Mouse (Mus musculus) lung, embryonic 16.5 days (tissue): ENCODE data around the gene Gm15217. TPM values are rescaled to one million over a fixed set of nuclear protein-coding genes. Genes with fewer than 3 reads are reported as not detected.
A peak's percentile ranks its signal among the peaks of the same experiment; 100 is the strongest.

Source experiments
- ATAC-seq: fragments of 200-750 bp; cut with Nextera tagmentation; 2 replicates; pipeline ENCODE4 v1.8.0; 2017; ENCODE audit warnings: low read depth, mild to moderate bottlenecking, moderate library complexity
- H3K27ac ChIP-seq: fragments of 300-500 bp; sonication (generic); 2 replicates; pipeline ENCODE4 v1.5.1; 2014; ENCODE audit warnings: mild to moderate bottlenecking, control low read depth, low read length
- H3K27me3 ChIP-seq: fragments of 300-500 bp; sonication (generic); 2 replicates; pipeline ENCODE4 v1.6.1; 2014; ENCODE audit warnings: low read depth, low read length, mixed read lengths; ENCODE audit not compliant: control insufficient read depth, insufficient read depth
- H3K36me3 ChIP-seq: fragments of 300-500 bp; sonication (generic); 2 replicates; pipeline ENCODE4 v1.6.1; 2014; ENCODE audit warnings: low read length; ENCODE audit not compliant: control insufficient read depth, insufficient read depth
- H3K4me1 ChIP-seq: fragments of 300-500 bp; sonication (generic); replicated peaks from 2 replicates; pipeline ENCODE4 v1.6.1; 2014; ENCODE audit warnings: low read length, mixed read lengths; ENCODE audit not compliant: control insufficient read depth, insufficient read depth
- H3K4me2 ChIP-seq: fragments of 300-500 bp; sonication (generic); 2 replicates; pipeline ENCODE4 v1.6.1; 2014; ENCODE audit warnings: low read depth, low read length, control low read depth
- H3K4me3 ChIP-seq: fragments of 300-500 bp; sonication (generic); 2 replicates; pipeline ENCODE4 v1.5.1; 2014; ENCODE audit warnings: mild to moderate bottlenecking, low read length, control low read depth
- H3K9ac ChIP-seq: fragments of 300-500 bp; sonication (generic); 2 replicates; pipeline ENCODE4 v1.6.1; 2014; ENCODE audit warnings: low read length, control low read depth
- H3K9me3 ChIP-seq: fragments of 300-500 bp; sonication (generic); 2 replicates; pipeline ENCODE4 v1.6.1; 2016; ENCODE audit warnings: low read length; ENCODE audit not compliant: control insufficient read depth
- WGBS: fragments of 180-500 bp; shearing (Covaris S2); extraction: QIAGEN DNeasy Blood & Tissue Kit; methylation state at CpG from one replicate; pipeline ENCODE4 v1.1.7; 2014; 5-methylcytosine and 5-hydroxymethylcytosine counted together
- polyA plus RNA-seq: library from polyadenylated mRNA; unstranded; fragments of >200 nt; fragmentation: Nextera tagmentation; extraction: Ambion mirVana; gene quantifications from 2 replicates; pipeline ENCODE4 v1.2.1, GENCODE M21; 2015

Gene Gm15217
- 0.49 TPM in 1 of 2 replicates, not detected in the other for polyA plus RNA-seq

- Histone ChIP-seq H3K36me3 (peaks cover 10% of the 10 kb centered on the region; the same call in 1 of the 2 replicates), H3K27ac (peak within 1 kb of the TSS; percentile 18), H3K9me3 (no peaks in the 10 kb centered on the region), H3K4me3 (peak within 1 kb of the TSS; percentile 7), H3K4me2 (peak within 1 kb of the TSS; percentile 47), H3K9ac (peak within 1 kb of the TSS; percentile 11; the same call in 1 of the 2 replicates), H3K4me1 (peaks cover 22% of the 10 kb centered on the region), H3K27me3 (no peaks in the 10 kb centered on the region)
- WGBS: 63% methylated on average over 12 of the region's 12 CpGs
- no peak for ATAC-seq
These were observed at the start of gene Gm15217 for GRCm38 (mm10) chr14:46379285-46379684. Gene Gm15217, plus strand, starts transcription at chr14:46379414.

- ATAC-seq: peak; percentile 91
- Histone ChIP-seq H3K4me2 (no peak overlapping the region), H3K36me3 (no peaks in the 10 kb centered on the region), H3K4me3 (no peak overlapping the region), H3K27me3 (no peaks in the 10 kb centered on the region), H3K9me3 (no peaks in the 10 kb centered on the region), H3K4me1 (no peaks in the 10 kb centered on the region; the same call in 1 of the 2 replicates), H3K27ac (peak overlapping the region; percentile 61), H3K9ac (no peak overlapping the region)
- 59% methylated on average over 8 of the region's 8 CpGs for WGBS
These were observed 45.6 kb upstream of the Gm15217 start for GRCm38 (mm10) chr14:46333421-46334237.

- H3K9ac ChIP-seq: no peak overlapping the region
These were observed 40.4 kb upstream of the Gm15217 start for GRCm38 (mm10) chr14:46338801-46339200.

GRCm38 (mm10) chr14:46344750-46345149, 34.5 kb upstream of the Gm15217 start:
- Histone ChIP-seq H3K4me1 (no peaks in the 10 kb centered on the region), H3K9ac (no peak overlapping the region), H3K4me3 (no peak overlapping the region), H3K27ac (no peak overlapping the region), H3K36me3 (no peaks in the 10 kb centered on the region), H3K27me3 (no peaks in the 10 kb centered on the region), H3K4me2 (no peak overlapping the region), H3K9me3 (peaks cover 3% of the 10 kb centered on the region)
- ATAC-seq: no peak

More at GRCm38 (mm10) chr14:46338801-46339200, 40.4 kb upstream of the Gm15217 start:
- no peak for ATAC-seq
- Histone ChIP-seq H3K27ac (no peak overlapping the region), H3K9me3 (no peaks in the 10 kb centered on the region), H3K4me1 (no peaks in the 10 kb centered on the region), H3K4me2 (no peak overlapping the region), H3K27me3 (no peaks in the 10 kb centered on the region), H3K4me3 (no peak overlapping the region), H3K36me3 (no peaks in the 10 kb centered on the region)
- WGBS: 52% methylated on average over 11 of the region's 11 CpGs

GRCm38 (mm10) chr14:46357286-46357685, 21.9 kb upstream of the Gm15217 start:
- no peak overlapping the region for H3K4me3 ChIP-seq
- ATAC-seq: no peak
- WGBS: 62% methylated on average over 7 of the region's 7 CpGs
- no peaks in the 10 kb centered on the region for H3K4me1 ChIP-seq
- no peaks in the 10 kb centered on the region for H3K27me3 ChIP-seq
- no peaks in the 10 kb centered on the region for H3K9me3 ChIP-seq
- H3K36me3 ChIP-seq: no peaks in the 10 kb centered on the region
- no peak overlapping the region for H3K9ac ChIP-seq
- no peak overlapping the region for H3K4me2 ChIP-seq
- no peak overlapping the region for H3K27ac ChIP-seq

GRCm38 (mm10) chr14:46357696-46358095, 21.5 kb upstream of the Gm15217 start:
- no peaks in the 10 kb centered on the region for H3K4me1 ChIP-seq
- H3K27ac ChIP-seq: no peak overlapping the region
- H3K27me3 ChIP-seq: no peaks in the 10 kb centered on the region
- WGBS: 67% methylated on average over 8 of the region's 8 CpGs
- H3K9ac ChIP-seq: no peak overlapping the region
- no peak for ATAC-seq
- H3K4me2 ChIP-seq: no peak overlapping the region
- H3K36me3 ChIP-seq: no peaks in the 10 kb centered on the region
- H3K4me3 ChIP-seq: no peak overlapping the region
- no peaks in the 10 kb centered on the region for H3K9me3 ChIP-seq

- 28% methylated on average over 10 of the region's 10 CpGs for WGBS
- Histone ChIP-seq H3K4me2 (no peak overlapping the region), H3K27ac (no peak overlapping the region), H3K9me3 (no peaks in the 10 kb centered on the region), H3K9ac (no peak overlapping the region), H3K4me3 (no peak overlapping the region), H3K4me1 (no peaks in the 10 kb centered on the region), H3K36me3 (no peaks in the 10 kb centered on the region), H3K27me3 (no peaks in the 10 kb centered on the region)
- ATAC-seq: 0 out of 2 replicates have a peak, but pooled peaks have one; percentile 34
These were observed 16.0 kb upstream of the Gm15217 start for GRCm38 (mm10) chr14:46363209-46363608.

- no peak for ATAC-seq
- Histone ChIP-seq H3K27me3 (no peaks in the 10 kb centered on the region), H3K4me2 (no peak overlapping the region), H3K36me3 (no peaks in the 10 kb centered on the region), H3K27ac (no peak overlapping the region), H3K4me3 (no peak overlapping the region), H3K9me3 (no peaks in the 10 kb centered on the region), H3K4me1 (peaks cover 2% of the 10 kb centered on the region; the same call in 1 of the 2 replicates), H3K9ac (no peak overlapping the region)
- WGBS: 28% methylated on average over 9 of the region's 9 CpGs
These were observed 6.8 kb upstream of the Gm15217 start for GRCm38 (mm10) chr14:46372452-46372851.

- Histone ChIP-seq H3K27me3 (no peaks in the 10 kb centered on the region), H3K9me3 (no peaks in the 10 kb centered on the region), H3K4me2 (no peak overlapping the region), H3K4me1 (peaks cover 14% of the 10 kb centered on the region), H3K4me3 (no peak overlapping the region), H3K36me3 (no peaks in the 10 kb centered on the region), H3K9ac (no peak overlapping the region), H3K27ac (no peak overlapping the region)
- 60% methylated on average over 5 of the region's 5 CpGs for WGBS
- ATAC-seq: no peak
These were observed 3.4 kb upstream of the Gm15217 start for GRCm38 (mm10) chr14:46375796-46376195.
